Mouse (Mus musculus) neural tube, embryonic 15.5 days (tissue): ENCODE measurements around the gene 1700003H04Rik. TPM values are rescaled to one million over a fixed set of nuclear protein-coding genes. Genes with fewer than 3 reads are reported as not detected.

Source experiments
- ATAC-seq: fragments of 200-750 bp; cut with Nextera tagmentation; 2 replicates; pipeline ENCODE4 v1.8.0; 2017; ENCODE audit warnings: mild to moderate bottlenecking, moderate TSS enrichment, moderate library complexity; ENCODE audit not compliant: low FRiP score
- H3K27ac ChIP-seq: fragments of 300-500 bp; sonication (generic); replicated peaks from 2 replicates; pipeline ENCODE4 v1.5.1; 2015; ENCODE audit warnings: mild to moderate bottlenecking, inconsistent platforms
- H3K27me3 ChIP-seq: fragments of 300-500 bp; sonication (generic); replicated peaks from 2 replicates; pipeline ENCODE4 v1.6.1; 2015; ENCODE audit warnings: inconsistent platforms
- H3K36me3 ChIP-seq: fragments of 300-500 bp; sonication (generic); 2 replicates; pipeline ENCODE4 v1.6.1; 2015; ENCODE audit warnings: inconsistent platforms
- H3K4me1 ChIP-seq: fragments of 300-500 bp; sonication (generic); 2 replicates; pipeline ENCODE4 v1.6.1; 2015; ENCODE audit warnings: inconsistent platforms
- H3K4me2 ChIP-seq: fragments of 300-500 bp; sonication (generic); 2 replicates; pipeline ENCODE4 v1.6.1; 2015; ENCODE audit warnings: inconsistent platforms, mild to moderate bottlenecking, moderate library complexity
- H3K4me3 ChIP-seq: fragments of 300-500 bp; sonication (generic); replicated peaks from 2 replicates; pipeline ENCODE4 v1.5.1; 2015; ENCODE audit warnings: mild to moderate bottlenecking, inconsistent platforms
- H3K9ac ChIP-seq: fragments of 300-500 bp; sonication (generic); replicated peaks from 2 replicates; pipeline ENCODE4 v1.6.1; 2015; ENCODE audit warnings: mild to moderate bottlenecking, inconsistent platforms
- H3K9me3 ChIP-seq: fragments of 300-500 bp; sonication (generic); replicated peaks from 2 replicates; pipeline ENCODE4 v1.6.1; 2016; ENCODE audit warnings: inconsistent platforms
- WGBS: fragments of 180-500 bp; shearing (Covaris S2); methylation state at CpG from one replicate; pipeline ENCODE4 v1.1.7; 2015; ENCODE audit warnings: mixed read lengths; 5-methylcytosine and 5-hydroxymethylcytosine counted together
- polyA plus RNA-seq: library from polyadenylated mRNA; unstranded; fragments of >200 nt; fragmentation: Nextera tagmentation; extraction: Ambion mirVana; gene quantifications from 2 replicates; pipeline ENCODE4 v1.2.1, GENCODE M21; 2015

Gene 1700003H04Rik
- not detected in 2 replicates for polyA plus RNA-seq

GRCm38 (mm10) chr3:124581001-124581400 is at the start of gene 1700003H04Rik:
Gene 1700003H04Rik (minus strand): TSS chr3:124581101.
- H3K36me3 ChIP-seq: no peaks in the 10 kb centered on the region
- H3K27ac ChIP-seq: no peak within 1 kb of the TSS
- H3K4me2 ChIP-seq: no peak within 1 kb of the TSS
- no peaks in the 10 kb centered on the region for H3K27me3 ChIP-seq
- no peaks in the 10 kb centered on the region for H3K4me1 ChIP-seq
- no peak for ATAC-seq
- H3K9me3 ChIP-seq: no peaks in the 10 kb centered on the region
- no peak within 1 kb of the TSS for H3K4me3 ChIP-seq
- H3K9ac ChIP-seq: no peak within 1 kb of the TSS

- Histone ChIP-seq H3K4me1 (no peaks in the 10 kb centered on the region), H3K9ac (no peak overlapping the region), H3K36me3 (no peaks in the 10 kb centered on the region), H3K27ac (no peak overlapping the region), H3K4me2 (no peak overlapping the region), H3K27me3 (no peaks in the 10 kb centered on the region), H3K9me3 (no peaks in the 10 kb centered on the region), H3K4me3 (no peak overlapping the region)
- WGBS: 22% methylated on average over 3 of the region's 3 CpGs
- no peak for ATAC-seq
Measured at GRCm38 (mm10) chr3:124623031-124623430, 42.1 kb upstream of the 1700003H04Rik start.

DNA sequence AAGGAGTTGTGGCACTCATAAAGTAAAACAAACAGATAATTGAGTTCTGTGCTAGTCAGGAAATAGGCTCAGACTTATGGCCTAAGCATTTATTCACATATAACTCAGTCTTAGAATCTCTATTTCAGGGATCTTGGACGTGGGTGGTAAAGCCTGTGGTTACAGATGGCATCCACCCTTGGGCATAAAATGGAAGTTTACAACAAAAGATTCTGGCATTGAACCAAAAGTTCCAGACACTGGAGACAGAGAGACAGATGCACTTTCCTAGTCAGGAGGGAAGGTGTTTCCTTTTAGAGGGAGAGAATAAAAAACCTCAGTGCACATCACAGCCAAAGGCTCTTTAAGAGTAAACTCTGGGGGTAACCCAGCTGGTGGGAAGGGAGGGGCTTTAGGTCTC is 32.4 kb upstream of the 1700003H04Rik start:
- no peak overlapping the region for H3K4me3 ChIP-seq

DNA sequence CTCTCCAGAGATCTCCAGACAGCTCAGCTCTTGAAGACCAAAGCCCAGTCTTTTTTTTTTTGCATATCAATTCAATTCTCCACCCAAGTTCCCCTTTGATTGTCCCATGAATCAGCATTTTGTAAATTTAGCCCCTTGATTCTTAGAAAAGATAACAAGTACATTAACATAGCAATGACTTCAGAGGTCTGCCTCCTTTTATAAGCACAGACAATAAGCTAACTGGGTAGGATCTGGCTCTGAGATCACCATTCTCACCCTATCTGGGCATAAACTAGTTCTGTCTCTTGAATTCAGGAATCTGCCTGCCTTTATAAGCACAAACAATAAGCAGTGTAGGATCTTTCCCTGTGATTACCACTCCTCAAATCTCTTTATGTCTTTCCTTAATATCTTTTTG is 29.1 kb upstream of the 1700003H04Rik start:
- H3K4me2 ChIP-seq: no peak overlapping the region
- ATAC-seq: no peak
- no peak overlapping the region for H3K27ac ChIP-seq
- no peaks in the 10 kb centered on the region for H3K27me3 ChIP-seq
- H3K9ac ChIP-seq: no peak overlapping the region
- H3K4me1 ChIP-seq: no peaks in the 10 kb centered on the region
- H3K36me3 ChIP-seq: no peaks in the 10 kb centered on the region
- H3K9me3 ChIP-seq: no peaks in the 10 kb centered on the region
- no peak overlapping the region for H3K4me3 ChIP-seq

More for the DNA sequence above, 32.4 kb upstream of the 1700003H04Rik start:
- ATAC-seq: no peak
- 35% methylated on average over 1 of the region's 1 CpGs for WGBS
- Histone ChIP-seq H3K4me2 (no peak overlapping the region), H3K9ac (no peak overlapping the region), H3K27ac (no peak overlapping the region), H3K9me3 (no peaks in the 10 kb centered on the region), H3K4me1 (no peaks in the 10 kb centered on the region), H3K36me3 (no peaks in the 10 kb centered on the region), H3K27me3 (no peaks in the 10 kb centered on the region)

GRCm38 (mm10) chr3:124606021-124606517 is 25.2 kb upstream of the 1700003H04Rik start:
- no peaks in the 10 kb centered on the region for H3K9me3 ChIP-seq
- no peaks in the 10 kb centered on the region for H3K27me3 ChIP-seq
- H3K4me3 ChIP-seq: no peak overlapping the region
- no peak overlapping the region for H3K4me2 ChIP-seq
- H3K36me3 ChIP-seq: no peaks in the 10 kb centered on the region
- no peak overlapping the region for H3K27ac ChIP-seq
- H3K4me1 ChIP-seq: no peaks in the 10 kb centered on the region
- H3K9ac ChIP-seq: no peak overlapping the region
- no peak for ATAC-seq

DNA sequence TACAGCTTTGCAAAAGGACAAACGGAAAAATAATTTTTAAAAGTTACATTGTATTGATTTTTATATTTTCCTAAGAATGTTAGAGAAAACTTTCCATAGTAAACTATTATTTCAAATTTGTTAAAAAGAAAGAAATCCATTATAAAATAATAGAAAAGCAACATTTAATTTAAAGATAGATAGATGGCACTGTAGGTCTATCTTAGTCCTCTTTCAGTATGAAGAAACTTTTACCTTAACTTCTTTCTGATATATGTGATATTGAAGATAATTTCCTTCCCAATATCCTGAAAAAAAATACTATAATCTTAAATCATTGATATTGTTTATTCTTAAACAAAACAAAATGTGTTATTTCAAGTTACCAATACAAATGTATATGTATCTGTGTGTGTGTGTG is 24.6 kb upstream of the 1700003H04Rik start:
- no peaks in the 10 kb centered on the region for H3K27me3 ChIP-seq
- H3K36me3 ChIP-seq: no peaks in the 10 kb centered on the region
- no peak overlapping the region for H3K27ac ChIP-seq
- H3K4me2 ChIP-seq: no peak overlapping the region
- WGBS: 87% methylated on average over 1 of the region's 1 CpGs
- H3K9ac ChIP-seq: no peak overlapping the region
- no peaks in the 10 kb centered on the region for H3K9me3 ChIP-seq
- no peak overlapping the region for H3K4me3 ChIP-seq
- ATAC-seq: no peak
- no peaks in the 10 kb centered on the region for H3K4me1 ChIP-seq

DNA sequence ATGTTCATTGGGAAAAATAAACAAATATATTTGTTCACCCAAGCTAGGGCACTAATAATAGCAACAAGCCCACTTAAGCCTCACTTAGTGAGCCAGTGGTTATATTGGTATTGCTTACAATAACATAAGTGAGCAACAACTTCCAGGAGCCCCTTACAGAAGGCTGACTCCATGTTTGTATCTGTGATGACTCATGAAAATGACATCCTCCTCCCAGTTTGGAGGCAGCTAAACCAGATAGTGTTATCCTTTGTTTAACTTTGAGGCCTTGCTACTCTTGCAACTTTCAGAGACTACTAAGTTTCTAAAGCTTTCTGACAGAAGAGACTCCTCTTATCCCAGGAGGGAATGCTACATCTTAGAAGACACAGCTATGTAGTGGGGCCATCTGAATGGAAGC is 16.9 kb upstream of the 1700003H04Rik start:
- Histone ChIP-seq H3K9me3 (no peaks in the 10 kb centered on the region), H3K36me3 (no peaks in the 10 kb centered on the region), H3K27ac (no peak overlapping the region), H3K4me3 (no peak overlapping the region), H3K4me2 (no peak overlapping the region), H3K9ac (no peak overlapping the region), H3K4me1 (no peaks in the 10 kb centered on the region), H3K27me3 (no peaks in the 10 kb centered on the region)
- no peak for ATAC-seq

GRCm38 (mm10) chr3:124587534-124587933 is 6.6 kb upstream of the 1700003H04Rik start:
- no peaks in the 10 kb centered on the region for H3K4me1 ChIP-seq
- H3K27ac ChIP-seq: no peak overlapping the region
- no peak for ATAC-seq
- H3K9me3 ChIP-seq: no peaks in the 10 kb centered on the region
- 19% methylated on average over 3 of the region's 3 CpGs for WGBS
- H3K9ac ChIP-seq: no peak overlapping the region
- no peak overlapping the region for H3K4me3 ChIP-seq
- no peak overlapping the region for H3K4me2 ChIP-seq
- no peaks in the 10 kb centered on the region for H3K27me3 ChIP-seq
- no peaks in the 10 kb centered on the region for H3K36me3 ChIP-seq

- H3K27ac ChIP-seq: no peak overlapping the region
- no peak overlapping the region for H3K4me3 ChIP-seq
- ATAC-seq: no peak
- no peaks in the 10 kb centered on the region for H3K9me3 ChIP-seq
- no peak overlapping the region for H3K4me2 ChIP-seq
- no peaks in the 10 kb centered on the region for H3K36me3 ChIP-seq
- H3K4me1 ChIP-seq: no peaks in the 10 kb centered on the region
- 88% methylated on average over 2 of the region's 2 CpGs for WGBS
- H3K27me3 ChIP-seq: no peaks in the 10 kb centered on the region
- no peak overlapping the region for H3K9ac ChIP-seq
Measured at GRCm38 (mm10) chr3:124585761-124586160, 4.9 kb upstream of the 1700003H04Rik start.

- 97% methylated on average over 2 of the region's 2 CpGs for WGBS
- Histone ChIP-seq H3K4me2 (no peak overlapping the region), H3K9ac (no peak overlapping the region), H3K36me3 (no peaks in the 10 kb centered on the region), H3K9me3 (no peaks in the 10 kb centered on the region), H3K4me3 (no peak overlapping the region), H3K27me3 (no peaks in the 10 kb centered on the region), H3K27ac (no peak overlapping the region), H3K4me1 (no peaks in the 10 kb centered on the region)
- no peak for ATAC-seq
Measured at GRCm38 (mm10) chr3:124557317-124557716, 23.6 kb downstream of the 1700003H04Rik start.

DNA sequence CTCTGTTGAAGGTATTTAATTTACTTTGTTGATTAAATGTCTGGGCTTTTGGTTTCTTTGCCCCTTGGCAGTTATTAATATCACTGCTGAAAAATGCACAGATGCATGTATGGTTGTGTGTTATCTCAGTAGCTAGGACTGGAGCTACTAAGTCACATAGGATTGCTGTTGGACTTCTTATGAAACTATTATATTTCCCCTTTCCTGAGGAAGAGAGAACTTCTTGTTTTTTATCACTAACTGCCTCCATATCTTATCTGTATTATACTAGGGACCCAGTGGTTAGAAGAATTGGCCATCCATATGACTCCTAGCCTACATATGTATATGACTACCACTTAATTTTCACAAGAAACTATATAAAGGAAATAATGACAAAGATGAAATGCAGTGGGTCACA is 24.9 kb downstream of the 1700003H04Rik start:
- Histone ChIP-seq H3K36me3 (no peaks in the 10 kb centered on the region), H3K4me3 (no peak overlapping the region), H3K9ac (no peak overlapping the region), H3K9me3 (no peaks in the 10 kb centered on the region), H3K4me1 (no peaks in the 10 kb centered on the region), H3K4me2 (no peak overlapping the region), H3K27ac (no peak overlapping the region), H3K27me3 (no peaks in the 10 kb centered on the region)
- no peak for ATAC-seq

GRCm38 (mm10) chr3:124555092-124555491 is 25.8 kb downstream of the 1700003H04Rik start:
- Histone ChIP-seq H3K4me3 (no peak overlapping the region), H3K9ac (no peak overlapping the region), H3K9me3 (no peaks in the 10 kb centered on the region), H3K27me3 (no peaks in the 10 kb centered on the region), H3K4me2 (no peak overlapping the region), H3K27ac (no peak overlapping the region), H3K36me3 (no peaks in the 10 kb centered on the region), H3K4me1 (no peaks in the 10 kb centered on the region)
- ATAC-seq: no peak
- WGBS: 85% methylated on average over 2 of the region's 2 CpGs

- H3K4me3 ChIP-seq: no peak overlapping the region
- H3K4me1 ChIP-seq: no peaks in the 10 kb centered on the region
- H3K4me2 ChIP-seq: peak overlapping the region; percentile 33
- no peak overlapping the region for H3K27ac ChIP-seq
- H3K9ac ChIP-seq: no peak overlapping the region
- WGBS: 30% methylated on average over 10 of the region's 10 CpGs
- peak; percentile 74; the same call in 1 of the 2 replicates for ATAC-seq
- no peaks in the 10 kb centered on the region for H3K27me3 ChIP-seq
- no peaks in the 10 kb centered on the region for H3K36me3 ChIP-seq
- no peaks in the 10 kb centered on the region for H3K9me3 ChIP-seq
Measured at GRCm38 (mm10) chr3:124548898-124549297, 32.0 kb downstream of the 1700003H04Rik start.
